Mouse (Mus musculus) CH12.LX (cell line): ENCODE data around the gene Unc80. TPM values are rescaled to one million over a fixed set of nuclear protein-coding genes. Genes with fewer than 3 reads are reported as not detected.

ENCODE experiments used
- DNase-seq: peaks from one replicate; pipeline ENCODE4 v3.0.0-alpha.2; 2013; ENCODE audit errors: extremely low read depth
- H3K27ac ChIP-seq: 2 replicates; pipeline ENCODE4 v1.5.1; 2012; ENCODE audit warnings: low read depth, mild to moderate bottlenecking, control low read depth, moderate library complexity; ENCODE audit not compliant: insufficient read depth
- H3K27me3 ChIP-seq: replicated peaks from 2 replicates; pipeline ENCODE3; 2012; ENCODE audit warnings: inconsistent platforms
- H3K36me3 ChIP-seq, 2 experiments: replicated peaks in 1 of 2; 2 replicates each; pipeline versions ENCODE3 to v1.6.1; 2012; ENCODE audit warnings: inconsistent platforms in 1 of 2, low read length in 1 of 2, mild to moderate bottlenecking in 1 of 2, mixed read lengths in 1 of 2, moderate library complexity in 1 of 2; ENCODE audit not compliant: control insufficient read depth in 1 of 2, insufficient read depth in 1 of 2
- H3K4me1 ChIP-seq, 2 experiments: 2 replicates each; pipeline ENCODE4 v1.6.1; 2012; ENCODE audit warnings: inconsistent platforms in 1 of 2, moderate library complexity in 1 of 2; ENCODE audit not compliant: insufficient read depth in 2 of 2, control insufficient read depth in 1 of 2
- H3K4me2 ChIP-seq: 2 replicates; pipeline ENCODE4 v1.6.1; 2012; ENCODE audit warnings: low read depth, mild to moderate bottlenecking, control low read depth; ENCODE audit not compliant: poor library complexity, insufficient read depth, severe bottlenecking
- H3K4me3 ChIP-seq, 3 experiments: fragments of 150-350 bp in 1 of 3; sonication (generic) in 1 of 3; replicated peaks in 1 of 3; 2 replicates each; pipeline versions ENCODE3 to v1.5.1; 2011 to 2012; ENCODE audit warnings: low read depth in 2 of 3, low read length in 2 of 3, mild to moderate bottlenecking in 2 of 3, moderate library complexity in 2 of 3, control low read depth in 1 of 3, improper control_type of control experiment in 1 of 3, inconsistent platforms in 1 of 3, mixed read lengths in 1 of 3; ENCODE audit not compliant: poor library complexity in 1 of 3
- H3K79me2 ChIP-seq: replicated peaks from 2 replicates; pipeline ENCODE4 v1.6.1; 2012; ENCODE audit warnings: mild to moderate bottlenecking, moderate library complexity; ENCODE audit not compliant: control insufficient read depth, poor library complexity, insufficient read depth, severe bottlenecking; ENCODE audit errors: extremely low read depth
- H3K9ac ChIP-seq: 2 replicates; pipeline ENCODE4 v1.6.1; 2012; ENCODE audit warnings: low read depth, mild to moderate bottlenecking, control low read depth, moderate library complexity; ENCODE audit not compliant: insufficient read depth
- H3K9me3 ChIP-seq: replicated peaks from 2 replicates; pipeline ENCODE3; 2012; ENCODE audit warnings: low read length, inconsistent platforms, mixed read lengths
- BHLHE40 ChIP-seq: IDR thresholded peaks from 2 replicates; pipeline ENCODE4 v1.6.1; 2011; ENCODE audit warnings: mild to moderate bottlenecking, low read depth, low read length, improper control_type of control experiment
- CTCF ChIP-seq, 2 experiments: IDR thresholded peaks in 1 of 2; conservative IDR thresholded peaks in 1 of 2; 2 replicates each; pipeline ENCODE4 v1.5.1; 2011 to 2012; ENCODE audit warnings: low read depth in 2 of 2, low read length in 2 of 2, improper control_type of control experiment in 1 of 2, inconsistent platforms in 1 of 2, mild to moderate bottlenecking in 1 of 2, moderate library complexity in 1 of 2
- ELF1 ChIP-seq: IDR thresholded peaks from 2 replicates; pipeline ENCODE4 v1.6.1; 2014; ENCODE audit warnings: low read depth, mild to moderate bottlenecking, inconsistent platforms, low read length, improper control_type of control experiment
- EP300 ChIP-seq: IDR thresholded peaks from 2 replicates; pipeline ENCODE4 v1.6.1; 2011; ENCODE audit warnings: low read length, improper control_type of control experiment
- ETS1 ChIP-seq: conservative IDR thresholded peaks from 2 replicates; pipeline ENCODE4 v1.6.1; 2012; ENCODE audit warnings: low read depth, mild to moderate bottlenecking, inconsistent platforms, low read length, improper control_type of control experiment, moderate library complexity
- GABPA ChIP-seq: IDR thresholded peaks from 2 replicates; pipeline ENCODE4 v1.6.1; 2012; ENCODE audit warnings: low read depth, low read length, improper control_type of control experiment, inconsistent platforms; ENCODE audit not compliant: insufficient replicate concordance
- IRF4 ChIP-seq: IDR thresholded peaks from 2 replicates; pipeline ENCODE4 v1.6.1; 2014; ENCODE audit warnings: low read depth, mild to moderate bottlenecking, inconsistent platforms, low read length, improper control_type of control experiment
- JUND ChIP-seq: conservative IDR thresholded peaks from 2 replicates; pipeline ENCODE4 v1.6.1; 2011; ENCODE audit warnings: low read depth, low read length, improper control_type of control experiment
- MAFK ChIP-seq: IDR thresholded peaks from 2 replicates; pipeline ENCODE4 v1.6.1; 2011; ENCODE audit warnings: low read length, improper control_type of control experiment; ENCODE audit not compliant: insufficient replicate concordance
- MYC ChIP-seq: IDR thresholded peaks from 2 replicates; pipeline ENCODE4 v1.6.1; 2011; ENCODE audit warnings: low read depth, mild to moderate bottlenecking, improper control_type of control experiment, low read length
- NELFE ChIP-seq: IDR thresholded peaks from 2 replicates; pipeline ENCODE4 v1.6.1; 2011; ENCODE audit warnings: low read depth, low read length, improper control_type of control experiment
- PAX5 ChIP-seq: IDR thresholded peaks from 2 replicates; pipeline ENCODE4 v1.6.1; 2012; ENCODE audit warnings: low read length, inconsistent platforms, mixed read lengths
- POLR2A ChIP-seq: IDR thresholded peaks from 2 replicates; pipeline ENCODE4 v1.6.1; 2011; ENCODE audit warnings: low read depth, mild to moderate bottlenecking, improper control_type of control experiment, low read length
- POLR2AphosphoS2 ChIP-seq: IDR thresholded peaks from 2 replicates; pipeline ENCODE4 v1.6.1; 2011; ENCODE audit warnings: low read depth, low read length, improper control_type of control experiment
- RAD21 ChIP-seq: IDR thresholded peaks from 2 replicates; pipeline ENCODE4 v1.6.1; 2011; ENCODE audit warnings: low read depth, mild to moderate bottlenecking, low read length, improper control_type of control experiment, moderate library complexity
- RCOR1 ChIP-seq: conservative IDR thresholded peaks from 2 replicates; pipeline ENCODE4 v1.6.1; 2012; ENCODE audit warnings: low read depth, mild to moderate bottlenecking, inconsistent platforms, low read length, improper control_type of control experiment
- SIN3A ChIP-seq: IDR thresholded peaks from 2 replicates; pipeline ENCODE4 v1.6.1; 2012; ENCODE audit warnings: low read length, improper control_type of control experiment, inconsistent platforms
- SMC3 ChIP-seq: IDR thresholded peaks from 2 replicates; pipeline ENCODE4 v1.6.1; 2011; ENCODE audit warnings: low read depth, low read length, improper control_type of control experiment
- TBP ChIP-seq: conservative IDR thresholded peaks from 2 replicates; pipeline ENCODE4 v1.6.1; 2011; ENCODE audit warnings: low read depth, low read length, improper control_type of control experiment
- TCF12 ChIP-seq: IDR thresholded peaks from 2 replicates; pipeline ENCODE4 v1.6.1; 2014; ENCODE audit warnings: low read depth, mild to moderate bottlenecking, inconsistent platforms, low read length, improper control_type of control experiment
- ZC3H11A ChIP-seq: IDR thresholded peaks from 2 replicates; pipeline ENCODE4 v1.6.1; 2012; ENCODE audit warnings: low read depth, mild to moderate bottlenecking, inconsistent platforms, low read length, improper control_type of control experiment
- ZKSCAN1 ChIP-seq: IDR thresholded peaks from 2 replicates; pipeline ENCODE4 v1.6.1; 2012; ENCODE audit warnings: low read depth, inconsistent platforms, low read length, improper control_type of control experiment, borderline replicate concordance
- ZNF384 ChIP-seq: IDR thresholded peaks from 2 replicates; pipeline ENCODE4 v1.6.1; 2012; ENCODE audit warnings: low read depth, low read length, improper control_type of control experiment, inconsistent platforms
- dilution Hi-C: fragments of 300-500 bp; cut with MboI; formaldehyde crosslinking; loops from 2 replicates; pipeline ENCODE4 v1.14.3; 2020; ENCODE audit warnings: low sequenced_read_pairs; ENCODE audit not compliant: extremely low pct_unique_long_range_greater_than_20kb, extremely low pct_ligation_motif_present
- in situ Hi-C: fragments of 300-500 bp; cut with MboI; formaldehyde crosslinking; loops from 3 replicates; pipeline ENCODE4 v1.14.3; 2019; ENCODE audit warnings: low sequenced_read_pairs, low pct_ligation_motif_present, low pct_unique_long_range_greater_than_20kb, mixed read lengths
- polyA plus RNA-seq: library from polyadenylated mRNA; unstranded; fragments of >175 nt; gene quantifications from 2 replicates; pipeline ENCODE4 v1.2.1, GENCODE M21; 2012; ENCODE audit warnings: low read depth; ENCODE audit not compliant: insufficient read length
- total RNA-seq, 2 experiments: library from RNA; depleted of rRNA; stranded (reverse); fragments of 300-350 nt in 1 of 2; fragments of >200 nt in 1 of 2; gene quantifications; 2 replicates each; pipeline ENCODE4 v1.2.3; 2012 to 2014

Gene Unc80
- total and polyA plus RNA-seq, 3 experiments = 0.04 to 0.11 (median 0.04) TPM

GRCm38 (mm10) chr1:66655747-66656119 lies 187.6 kb downstream of the Unc80 start:
- no peaks in the 10 kb centered on the region for H3K36me3 ChIP-seq
- TF ChIP-seq RCOR1 (no peak), ETS1 (no peak), JUND (no peak), PAX5 (no peak), POLR2AphosphoS2 (no peak), RAD21 (peak; percentile 87), TCF12 (no peak), GABPA (no peak), SMC3 (peak; percentile 60), CTCF (conservative IDR thresholded peaks at IDR 0.05 in 1 of 2, IDR thresholded peaks at IDR 0.05 in 1 of 2; ENCODE audit: low read depth in 2 of 2, low read length in 2 of 2) (peak in 1 of 2 experiments; percentile 74; a peak in 2 of 4 replicates), ELF1 (no peak), POLR2A (no peak), ZNF384 (no peak), MYC (no peak)
- H3K27me3 ChIP-seq = no peaks in the 10 kb centered on the region
- no peak overlapping the region for H3K27ac ChIP-seq
- in situ Hi-C loops = no loop called here
- dilution Hi-C loops = no loop called here
- H3K4me3 ChIP-seq = no peak overlapping the region
- H3K9ac ChIP-seq = no peak overlapping the region
- no peaks in the 10 kb centered on the region for H3K79me2 ChIP-seq
- H3K9me3 ChIP-seq = no peaks in the 10 kb centered on the region
- H3K4me1 ChIP-seq = no peaks in the 10 kb centered on the region
- peak; percentile 31 for DNase-seq
- no peak overlapping the region for H3K4me2 ChIP-seq

DNA sequence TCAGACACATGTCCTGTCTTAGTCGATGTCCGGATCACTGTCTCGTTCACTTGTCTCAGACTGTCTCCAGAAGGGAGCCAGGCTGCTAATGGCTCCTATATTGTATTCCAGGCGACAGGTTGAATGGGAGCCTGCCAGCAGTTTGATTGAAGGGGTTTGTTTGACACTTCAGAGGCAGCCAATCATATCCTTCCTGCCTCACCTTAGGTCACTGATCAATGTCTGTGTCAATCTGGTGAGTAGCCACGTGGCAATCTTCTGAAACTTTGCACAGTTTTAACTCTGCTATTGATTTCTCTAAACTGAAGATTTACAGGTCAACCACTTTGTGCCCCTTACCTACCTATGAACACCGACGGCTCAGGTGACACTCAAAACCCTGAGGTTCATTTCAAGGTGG lies 203.3 kb downstream of the Unc80 start:
- Histone ChIP-seq H3K36me3 (no peaks in the 10 kb centered on the region), H3K4me2 (no peak overlapping the region), H3K9me3 (no peaks in the 10 kb centered on the region), H3K9ac (no peak overlapping the region), H3K4me1 (peaks cover 3 to 6% of the 10 kb centered on the region in 2 experiments; a peak in 1 of 4 replicates), H3K79me2 (no peaks in the 10 kb centered on the region), H3K27me3 (no peaks in the 10 kb centered on the region), H3K4me3 (no peak overlapping the region), H3K27ac (no peak overlapping the region)
- in situ Hi-C loops = no loop called here
- no peak for TF ChIP-seq NELFE
- no peak for TF ChIP-seq IRF4
- TF ChIP-seq JUND = no peak
- TF ChIP-seq ZC3H11A = no peak
- TF ChIP-seq ELF1 = no peak
- TF ChIP-seq ZNF384 = no peak
- no peak for TF ChIP-seq BHLHE40
- TF ChIP-seq POLR2A = no peak
- TF ChIP-seq TBP = no peak
- TF ChIP-seq ZKSCAN1 = no peak
- no peak for TF ChIP-seq MAFK
- TF ChIP-seq SIN3A = no peak
- TF ChIP-seq EP300 = no peak
- no peak for TF ChIP-seq ETS1
- DNase-seq = no peak
- dilution Hi-C loops = no loop called here
